25 mouse cellular contexts compared by ENCODE assay signal in genomic region chr16:95838886-95839430, GRCm38 (mm10).
DNase-seq lines count a peak whose midpoint lies in the region; ATAC-seq and TF ChIP-seq lines count a peak whose summit lies in the region.
"Had no signal": no experiment of that assay in that cellular context is flagged by ENCODE, and none has a peak within 500 bp of the region (broad histone marks: within the 10 kb centered on the region; RNA-seq: fewer than 3 reads in every experiment).

No protein-coding gene starts in this region.

- H3K9me3 ChIP-seq in liver, embryonic 16.5 days (replicated peaks; ENCODE audit: control insufficient read depth, low read length) = no peaks in the 10 kb centered on the region
- H3K9me3 ChIP-seq in midbrain, embryonic 13.5 days = 0 out of 2 replicates have a peak, but pooled peaks cover 4% of the 10 kb centered on the region
- H3K9me3 ChIP-seq: hindbrain, embryonic 15.5 days; midbrain, embryonic 10.5 days; stomach, embryonic 15.5 days had no signal

- H3K79me2 ChIP-seq in C2C12 (ENCODE audit: control insufficient read depth, insufficient read depth) = no peaks in the 10 kb centered on the region

- H3K27me3 ChIP-seq in kidney, adult 2 months (replicated peaks; ENCODE audit: control insufficient read depth, insufficient read depth, low read length) = no peaks in the 10 kb centered on the region
- H3K27me3 ChIP-seq in C2C12 (ENCODE audit: control insufficient read depth, insufficient read depth, insufficient read length) = no peaks in the 10 kb centered on the region
- H3K27me3 ChIP-seq in liver, embryonic 16.5 days (ENCODE audit: control insufficient read depth, insufficient read depth, low read depth, low read length) = no peaks in the 10 kb centered on the region
- H3K27me3 ChIP-seq in midbrain, embryonic 13.5 days = no peaks in the 10 kb centered on the region
- H3K27me3 ChIP-seq: heart, embryonic 13.5 days; hindbrain, embryonic 15.5 days; stomach, embryonic 15.5 days had no signal

- H3K27ac ChIP-seq in kidney, adult 2 months (ENCODE audit: insufficient read depth, low read depth, low read length) = no peak overlapping the region
- peak overlapping the region; percentile 55; the same call in 1 of the 2 replicates for H3K27ac ChIP-seq in bone marrow, adult 2 months (ENCODE audit: control insufficient read depth, insufficient read depth, low read depth, low read length, poor library complexity)
- H3K27ac ChIP-seq in liver, embryonic 16.5 days (ENCODE audit: low read length) = no peak overlapping the region
- H3K27ac ChIP-seq in midbrain, embryonic 13.5 days = no peak overlapping the region
- H3K27ac ChIP-seq: gastrocnemius, adult 2 months; heart, embryonic 13.5 days; hindbrain, embryonic 15.5 days; kidney, postnatal 0 days; left cerebral cortex, adult 2 months; midbrain, embryonic 10.5 days; stomach, embryonic 15.5 days had no signal

- WGBS in kidney, adult 2 months = 18% methylated on average over 1 of the region's 1 CpGs
- 25% methylated on average over 1 of the region's 1 CpGs for WGBS in bone marrow, adult 2 months
- WGBS in liver, embryonic 16.5 days (ENCODE audit: insufficient replicate concordance) = 9% methylated on average over 1 of the region's 1 CpGs
- 76% methylated on average over 1 of the region's 1 CpGs for WGBS in midbrain, embryonic 13.5 days

- H3K79me3 ChIP-seq in C2C12 (ENCODE audit: low read depth) = no peaks in the 10 kb centered on the region

- H3ac ChIP-seq in C2C12 (ENCODE audit: control insufficient read depth, insufficient read length, low read depth) = peak overlapping the region; percentile 19

- peak; percentile 52 for DNase-seq in kidney, adult 2 months
- no peak for DNase-seq in kidney, adult 18-20 months
- no peak for DNase-seq in kidney, adult 8-10 months
- DNase-seq in urinary bladder, adult 2 months (ENCODE audit: low spot score) = no peak
- DNase-seq: adrenal gland, adult 8-10 months; cerebellum, adult 2 months; cerebellum, postnatal 25 days; embryo, embryonic 11 days; gastrocnemius, adult 2 months; heart, postnatal 36 days; layer of hippocampus, adult 9-11 months; lung, postnatal 10 days had no signal

- H3K4me3 ChIP-seq in kidney, adult 2 months (ENCODE audit: insufficient read depth, low read depth, low read length) = no peak overlapping the region
- H3K4me3 ChIP-seq in C2C12 (ENCODE audit: insufficient read depth, poor library complexity, severe bottlenecking) = no peak overlapping the region
- H3K4me3 ChIP-seq in bone marrow, adult 2 months (replicated peaks; ENCODE audit: control insufficient read depth, low read depth, low read length) = no peak overlapping the region
- no peak overlapping the region for H3K4me3 ChIP-seq in liver, embryonic 16.5 days (ENCODE audit: low read depth, low read length)
- no peak overlapping the region for H3K4me3 ChIP-seq in midbrain, embryonic 13.5 days (replicated peaks)
- H3K4me3 ChIP-seq: gastrocnemius, adult 2 months; heart, embryonic 13.5 days; hindbrain, embryonic 15.5 days; left cerebral cortex, adult 2 months; midbrain, embryonic 10.5 days; stomach, embryonic 15.5 days had no signal

- no peak overlapping the region for H3K4me2 ChIP-seq in liver, embryonic 16.5 days (ENCODE audit: low read depth, low read length)
- H3K4me2 ChIP-seq in midbrain, embryonic 13.5 days (replicated peaks) = no peak overlapping the region
- H3K4me2 ChIP-seq: heart, embryonic 13.5 days; hindbrain, embryonic 15.5 days; stomach, embryonic 15.5 days had no signal

- no peak for TF ChIP-seq POLR2A in kidney, adult 2 months (IDR thresholded peaks at IDR 0.05; ENCODE audit: low read depth, low read length)
- TF ChIP-seq POLR2A in bone marrow, adult 2 months (IDR thresholded peaks at IDR 0.05; ENCODE audit: borderline replicate concordance, control insufficient read depth, low read depth, low read length) = no peak

- ATAC-seq in liver, embryonic 16.5 days (ENCODE audit: low read depth) = peak; percentile 11; the same call in 1 of the 2 replicates
- ATAC-seq in midbrain, embryonic 13.5 days = no peak
- ATAC-seq: activated CD4-positive, CD25-positive, alpha-beta regulatory T cell, adult 4 months; forebrain, embryonic 14.5 days; intestine, embryonic 16.5 days had no signal

- H3K4me1 ChIP-seq in kidney, adult 2 months (ENCODE audit: control insufficient read depth, insufficient read depth, low read length) = no peaks in the 10 kb centered on the region
- H3K4me1 ChIP-seq in bone marrow, adult 2 months (ENCODE audit: control insufficient read depth, insufficient read depth, low read length) = peaks cover 5% of the 10 kb centered on the region; the same call in 1 of the 2 replicates
- H3K4me1 ChIP-seq in liver, embryonic 16.5 days (ENCODE audit: control insufficient read depth, low read depth, low read length) = peaks cover 12% of the 10 kb centered on the region
- no peaks in the 10 kb centered on the region for H3K4me1 ChIP-seq in midbrain, embryonic 13.5 days (replicated peaks)
- H3K4me1 ChIP-seq: midbrain, embryonic 10.5 days; stomach, embryonic 15.5 days had no signal

- TF ChIP-seq CTCF in kidney, adult 2 months (conservative IDR thresholded peaks at IDR 0.05; ENCODE audit: insufficient read depth, insufficient read length, low read depth, low read length) = no peak
- TF ChIP-seq CTCF in C2C12 (IDR thresholded peaks at IDR 0.05; ENCODE audit: control insufficient read depth, insufficient read depth, insufficient read length) = no peak
- TF ChIP-seq CTCF in bone marrow, adult 2 months (IDR thresholded peaks at IDR 0.05; ENCODE audit: control insufficient read depth, insufficient read depth, low read length) = no peak

- no peaks in the 10 kb centered on the region for H3K36me3 ChIP-seq in kidney, adult 2 months (ENCODE audit: control insufficient read depth, insufficient read depth, low read length)
- no peaks in the 10 kb centered on the region for H3K36me3 ChIP-seq in C2C12 (ENCODE audit: control insufficient read depth, insufficient read depth)
- H3K36me3 ChIP-seq in liver, embryonic 16.5 days (ENCODE audit: control insufficient read depth, insufficient read depth) = no peaks in the 10 kb centered on the region
- no peaks in the 10 kb centered on the region for H3K36me3 ChIP-seq in midbrain, embryonic 13.5 days
- H3K36me3 ChIP-seq: heart, embryonic 13.5 days; hindbrain, embryonic 15.5 days; midbrain, embryonic 10.5 days; stomach, embryonic 15.5 days had no signal

- H3K9ac ChIP-seq in liver, embryonic 16.5 days (ENCODE audit: low read depth, low read length) = no peak overlapping the region
- H3K9ac ChIP-seq in midbrain, embryonic 13.5 days (replicated peaks) = no peak overlapping the region
- H3K9ac ChIP-seq: heart, embryonic 13.5 days; hindbrain, embryonic 15.5 days; stomach, embryonic 15.5 days had no signal

TF ChIP-seq in C2C12, 6 proteins besides CTCF, POLR2A, EP300 and RAD21:
- no peak for TF ChIP-seq FOSL1 (IDR thresholded peaks at IDR 0.05; ENCODE audit: insufficient read depth, low read length, poor library complexity, severe bottlenecking)
- no peak for TF ChIP-seq MAX (IDR thresholded peaks at IDR 0.05)
- TF ChIP-seq MYOG (IDR thresholded peaks at IDR 0.05; ENCODE audit: control insufficient read depth, extremely low read depth, insufficient read length) = no peak
